Mouse (Mus musculus): ENCODE results near the gene Cdc16. TPM values are rescaled to one million over a fixed set of nuclear protein-coding genes. Genes with fewer than 3 reads are reported as not detected.
"Not testable (repeated sequence)": the region's sequence is repeated elsewhere in the genome, so short reads cannot be mapped to it uniquely, and the experiment has no call there.

Gene Cdc16
- total and polyA plus RNA-seq, 3 experiments: 53.6 to 59.6 TPM; not detected in 1

DNA sequence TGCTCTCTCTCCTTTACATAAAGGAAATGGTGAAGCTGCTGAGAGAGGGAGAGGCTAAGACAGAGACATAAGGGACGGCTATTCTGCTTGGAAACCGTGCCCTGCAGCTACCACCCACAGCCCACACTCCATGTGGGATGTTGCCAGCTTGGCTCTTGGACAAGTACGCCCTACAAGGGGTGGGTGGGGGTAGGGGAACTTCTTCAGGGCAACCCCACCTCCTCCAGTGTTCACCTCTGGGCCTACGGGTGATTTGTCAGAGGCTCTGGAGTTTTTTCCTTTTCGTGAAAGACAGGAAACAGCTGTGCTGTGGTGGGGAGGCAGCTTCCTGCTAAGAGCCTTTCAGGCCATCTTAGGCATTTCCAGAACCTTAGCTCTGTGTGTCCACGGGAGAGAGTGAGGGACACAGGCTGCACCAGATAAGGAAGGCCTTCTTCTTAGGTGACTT, 17.1 kb upstream of the Cdc16 start:
- Histone ChIP-seq H3K27ac (ENCODE audit: control insufficient read depth, low read depth, low read length) (no peak overlapping the region), H3K9me3 (replicated peaks; ENCODE audit: insufficient read depth, low read length) (no peaks in the 10 kb centered on the region), H3K4me3 (ENCODE audit: control insufficient read depth in 1 of 2, insufficient read depth in 1 of 2, low read depth in 2 of 2, low read length in 2 of 2) (no peak overlapping the region), H3K9ac (ENCODE audit: control insufficient read depth, low read depth, low read length, poor library complexity, severe bottlenecking) (no peak overlapping the region), H3K27me3 (ENCODE audit: control insufficient read depth in 1 of 2, insufficient read depth in 2 of 2, low read length in 2 of 2) (no peaks in the 10 kb centered on the region), H3K79me2 (ENCODE audit: control insufficient read depth, insufficient read depth, low read length, poor library complexity) (no peaks in the 10 kb centered on the region), H3K4me1 (ENCODE audit: control insufficient read depth in 1 of 2, insufficient read depth in 2 of 2, low read length in 2 of 2) (0 out of 4 replicates have a peak, but pooled peaks cover 0 to 6% of the 10 kb centered on the region in 2 experiments), H3K36me3 (ENCODE audit: control insufficient read depth in 1 of 2, insufficient read depth in 2 of 2, low read length in 2 of 2) (peaks cover 0 to 5% of the 10 kb centered on the region in 2 experiments; a peak in 1 of 4 replicates)
- TF ChIP-seq ETS1 (IDR thresholded peaks at IDR 0.05; ENCODE audit: low read depth, low read length) (no peak), SIN3A (IDR thresholded peaks at IDR 0.05; ENCODE audit: low read length) (no peak), POLR2AphosphoS5 (IDR thresholded peaks at IDR 0.05; ENCODE audit: borderline replicate concordance, low read depth, low read length) (no peak), BHLHE40 (IDR thresholded peaks at IDR 0.05; ENCODE audit: borderline replicate concordance, low read depth, low read length) (no peak), CTCF (IDR thresholded peaks at IDR 0.05 in 2 of 3, conservative IDR thresholded peaks at IDR 0.05 in 1 of 3; ENCODE audit: control insufficient read depth in 1 of 3, insufficient read depth in 1 of 3, low read depth in 2 of 3, low read length in 3 of 3, poor library complexity in 1 of 3, severe bottlenecking in 1 of 3) (no peak), ZC3H11A (IDR thresholded peaks at IDR 0.05; ENCODE audit: low read depth, low read length) (no peak), MXI1 (IDR thresholded peaks at IDR 0.05; ENCODE audit: low read depth, low read length) (no peak), SMC3 (IDR thresholded peaks at IDR 0.05; ENCODE audit: low read depth, low read length) (no peak), NRF1 (IDR thresholded peaks at IDR 0.05; ENCODE audit: insufficient read depth, low read depth, low read length, poor library complexity, severe bottlenecking) (no peak), TAL1 (IDR thresholded peaks at IDR 0.05; ENCODE audit: low read length) (no peak), USF2 (IDR thresholded peaks at IDR 0.05; ENCODE audit: borderline replicate concordance in 1 of 2, insufficient read depth in 1 of 2, low read depth in 1 of 2, low read length in 2 of 2) (no peak)
- peak; percentile 27 for DNase-seq (ENCODE audit: low read depth, low spot score)

DNA sequence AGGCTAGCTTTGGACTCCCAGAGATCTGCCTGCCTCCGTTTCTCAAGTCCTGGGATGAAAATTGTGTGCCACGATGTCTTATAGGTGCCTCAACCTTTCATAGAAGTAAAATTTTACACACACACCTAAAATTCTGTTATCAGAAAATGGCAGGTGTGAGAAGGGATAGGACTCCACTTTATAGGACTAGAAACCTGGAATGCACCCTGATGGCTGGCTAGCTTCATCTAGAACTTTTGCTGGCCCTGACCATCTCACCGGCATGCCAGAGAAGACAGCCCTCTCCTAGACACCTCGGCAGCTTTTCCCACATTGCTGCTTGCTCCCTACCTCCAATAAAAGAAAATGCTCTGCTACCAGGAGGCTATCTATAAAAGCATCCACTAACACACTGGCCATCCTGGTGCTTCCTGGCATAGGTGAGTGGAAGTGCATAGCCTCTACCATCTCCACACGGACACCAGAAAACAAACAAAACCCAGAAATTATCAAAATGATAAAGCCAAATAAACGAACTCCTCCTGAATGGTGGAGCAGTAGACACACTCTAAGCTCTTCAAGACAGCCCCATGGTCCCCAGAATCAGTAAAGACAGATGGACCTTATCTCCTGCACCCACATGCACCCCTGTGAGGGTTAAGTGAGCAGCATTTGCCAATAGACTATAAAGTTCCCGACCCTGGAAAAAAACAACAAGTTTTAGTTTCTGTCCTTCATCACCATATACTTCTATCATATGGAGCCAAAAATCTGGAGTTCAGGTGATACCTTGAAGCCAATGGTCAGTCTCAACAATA, 16.5 kb upstream of the Cdc16 start:
- DNase-seq (ENCODE audit: low read depth, low spot score): peak; percentile 25
- Histone ChIP-seq H3K9ac (ENCODE audit: control insufficient read depth, low read depth, low read length, poor library complexity, severe bottlenecking) (no peak overlapping the region), H3K4me3 (ENCODE audit: control insufficient read depth in 1 of 2, insufficient read depth in 1 of 2, low read depth in 2 of 2, low read length in 2 of 2) (no peak overlapping the region)

DNA sequence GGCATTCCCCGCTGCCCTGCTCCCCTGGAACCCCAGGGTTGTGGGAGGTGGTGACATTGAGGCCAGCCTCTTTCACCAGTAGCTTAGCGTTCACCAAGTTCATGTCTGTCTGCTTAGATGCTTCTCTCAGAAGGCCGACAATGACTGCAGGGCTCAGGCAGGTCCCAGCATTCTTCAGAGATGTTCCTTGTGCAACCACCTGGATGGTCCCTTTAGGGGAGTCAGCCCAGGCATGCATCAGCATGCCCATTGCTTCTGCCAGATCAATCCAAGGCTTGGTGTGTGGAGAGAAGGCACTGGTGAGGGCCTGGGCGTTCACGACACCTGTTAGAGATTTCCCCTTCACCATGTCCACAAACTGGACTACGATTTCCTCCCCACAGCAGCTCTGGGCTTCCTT, 11.3 kb upstream of the Cdc16 start:
- not testable (repeated sequence) for H3K9ac ChIP-seq (ENCODE audit: control insufficient read depth, low read depth, low read length, poor library complexity, severe bottlenecking); H3K4me3 ChIP-seq (ENCODE audit: control insufficient read depth in 1 of 2, insufficient read depth in 1 of 2, low read depth in 2 of 2, low read length in 2 of 2); H3K27me3 ChIP-seq (ENCODE audit: control insufficient read depth in 1 of 2, insufficient read depth in 2 of 2, low read length in 2 of 2); H3K9me3 ChIP-seq (replicated peaks; ENCODE audit: insufficient read depth, low read length); H3K27ac ChIP-seq (ENCODE audit: control insufficient read depth, low read depth, low read length); DNase-seq (ENCODE audit: low read depth, low spot score); H3K4me1 ChIP-seq (ENCODE audit: control insufficient read depth in 1 of 2, insufficient read depth in 2 of 2, low read length in 2 of 2); H3K79me2 ChIP-seq (ENCODE audit: control insufficient read depth, insufficient read depth, low read length, poor library complexity); H3K36me3 ChIP-seq (ENCODE audit: control insufficient read depth in 1 of 2, insufficient read depth in 2 of 2, low read length in 2 of 2)

More for the DNA sequence above, 16.5 kb upstream of the Cdc16 start:
- no peak for TF ChIP-seq ETS1 (IDR thresholded peaks at IDR 0.05; ENCODE audit: low read depth, low read length)
- TF ChIP-seq POLR2A (IDR thresholded peaks at IDR 0.05; ENCODE audit: control insufficient read depth in 1 of 2, insufficient read depth in 1 of 2, low read depth in 1 of 2, low read length in 2 of 2, poor library complexity in 1 of 2): no peak
- no peak for TF ChIP-seq USF1 (IDR thresholded peaks at IDR 0.05; ENCODE audit: low read depth, low read length)
- no peak for TF ChIP-seq ZKSCAN1 (IDR thresholded peaks at IDR 0.05; ENCODE audit: low read depth, low read length)
- no peak for TF ChIP-seq POLR2AphosphoS5 (IDR thresholded peaks at IDR 0.05; ENCODE audit: borderline replicate concordance, low read depth, low read length)
- TF ChIP-seq TCF12 (IDR thresholded peaks at IDR 0.05; ENCODE audit: low read depth, low read length): 0 out of 2 replicates have a peak, but pooled peaks have one; percentile 7
- no peak for TF ChIP-seq E2F4 (IDR thresholded peaks at IDR 0.05; ENCODE audit: borderline replicate concordance, low read depth, low read length)
- no peak for TF ChIP-seq KAT2A (conservative IDR thresholded peaks at IDR 0.05; ENCODE audit: low read depth, low read length)
- TF ChIP-seq GATA1 (IDR thresholded peaks at IDR 0.05; ENCODE audit: low read depth, low read length): peak; percentile 40; the same call in 1 of the 2 replicates
- TF ChIP-seq EP300 (IDR thresholded peaks at IDR 0.05; ENCODE audit: low read depth in 1 of 2, low read length in 2 of 2): peak in 1 of 2 experiments; percentile 42; a peak in 2 of 4 replicates
- TF ChIP-seq HCFC1 (IDR thresholded peaks at IDR 0.05; ENCODE audit: low read depth, low read length): no peak
- no peak for TF ChIP-seq MAZ (IDR thresholded peaks at IDR 0.05; ENCODE audit: low read depth, low read length)
- TF ChIP-seq BHLHE40 (IDR thresholded peaks at IDR 0.05; ENCODE audit: borderline replicate concordance, low read depth, low read length): no peak
- TF ChIP-seq TAL1 (IDR thresholded peaks at IDR 0.05; ENCODE audit: low read length): peak; percentile 63
- no peak for TF ChIP-seq USF2 (IDR thresholded peaks at IDR 0.05; ENCODE audit: borderline replicate concordance in 1 of 2, insufficient read depth in 1 of 2, low read depth in 1 of 2, low read length in 2 of 2)
- no peak for TF ChIP-seq UBTF (IDR thresholded peaks at IDR 0.05; ENCODE audit: borderline replicate concordance, insufficient read depth, low read depth, low read length)
- no peak for TF ChIP-seq MYB (IDR thresholded peaks at IDR 0.05; ENCODE audit: low read depth, low read length)
- no peak for TF ChIP-seq CHD2 (IDR thresholded peaks at IDR 0.05; ENCODE audit: low read length)
- Histone ChIP-seq H3K27me3 (ENCODE audit: control insufficient read depth in 1 of 2, insufficient read depth in 2 of 2, low read length in 2 of 2) (no peaks in the 10 kb centered on the region), H3K4me1 (ENCODE audit: control insufficient read depth in 1 of 2, insufficient read depth in 2 of 2, low read length in 2 of 2) (0 out of 4 replicates have a peak, but pooled peaks cover 0 to 6% of the 10 kb centered on the region in 2 experiments), H3K27ac (ENCODE audit: control insufficient read depth, low read depth, low read length) (no peak overlapping the region), H3K79me2 (ENCODE audit: control insufficient read depth, insufficient read depth, low read length, poor library complexity) (no peaks in the 10 kb centered on the region), H3K9me3 (replicated peaks; ENCODE audit: insufficient read depth, low read length) (no peaks in the 10 kb centered on the region), H3K36me3 (ENCODE audit: control insufficient read depth in 1 of 2, insufficient read depth in 2 of 2, low read length in 2 of 2) (peaks cover 0 to 5% of the 10 kb centered on the region in 2 experiments; a peak in 1 of 4 replicates)

All from MEL (cell line).